Mouse (Mus musculus) megakaryocyte, embryonic 14.5 days (primary cell): Measurements from ENCODE around the gene Per3.

ENCODE experiments used
- FLI1 ChIP-seq: IDR thresholded peaks from 2 replicates; pipeline ENCODE4 v1.6.1; 2012; ENCODE audit warnings: low read length, inconsistent platforms, mixed read lengths
- GATA1 ChIP-seq: IDR thresholded peaks from 3 replicates; pipeline ENCODE4 v1.6.1; 2012; ENCODE audit warnings: mixed read lengths, low read length, inconsistent platforms, borderline replicate concordance

DNA sequence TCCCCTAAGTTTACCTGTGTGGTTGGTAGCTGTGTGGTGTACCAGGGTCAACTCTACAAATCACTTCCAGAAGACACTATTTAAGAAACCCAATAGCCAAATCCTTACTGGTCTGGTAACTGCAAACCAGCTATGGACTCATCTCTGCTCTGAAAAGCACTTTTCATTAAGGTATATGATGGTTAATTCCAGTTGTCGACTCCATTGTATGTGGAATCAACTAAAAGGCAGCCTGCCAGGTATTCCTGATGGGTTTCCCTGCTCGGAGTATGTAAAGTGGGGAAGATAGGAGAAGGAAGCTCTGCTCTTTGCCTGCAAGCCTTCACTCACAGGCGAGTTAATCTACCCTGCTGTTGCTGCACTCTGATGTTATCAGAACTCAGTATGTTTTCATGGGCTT is 2.1 kb upstream of the Per3 start:
- TF ChIP-seq GATA1 (no peak), FLI1 (no peak)
